Mouse (Mus musculus): ENCODE measurements around the gene Olfr692.

DNA sequence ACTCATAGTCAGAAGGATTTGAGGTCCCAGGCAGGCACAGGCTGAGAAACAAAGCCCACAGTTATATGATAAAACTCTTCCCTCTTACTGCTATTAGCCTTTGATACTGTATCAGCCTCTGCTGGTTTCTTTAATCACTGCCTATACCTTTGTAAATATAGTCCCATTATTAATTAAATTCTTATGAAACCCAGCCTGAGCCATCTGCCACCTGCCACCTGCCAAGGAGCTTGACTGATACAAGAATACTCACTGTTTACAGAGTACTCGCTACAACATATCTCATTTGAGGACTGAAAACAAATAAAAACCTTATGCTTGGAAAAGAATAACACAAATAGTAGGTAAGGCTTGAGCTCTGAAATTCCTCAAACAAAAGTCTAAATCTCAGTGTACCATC, 26.6 kb downstream of the Olfr692 start:
- no peak for TF ChIP-seq CTCF (IDR thresholded peaks at IDR 0.05; ENCODE audit: low read depth, low read length)
- no peak for TF ChIP-seq POLR2A (IDR thresholded peaks at IDR 0.05; ENCODE audit: insufficient read depth, low read length)
- TF ChIP-seq EP300 (IDR thresholded peaks at IDR 0.05; ENCODE audit: insufficient read depth, low read depth, low read length) = no peak
